Mouse (Mus musculus) gastrocnemius, adult 8-10 months (tissue): ENCODE measurements around the gene Stard7. TPM values are rescaled to one million over a fixed set of nuclear protein-coding genes. Genes with fewer than 3 reads are reported as not detected.

Experiments used
- DNase-seq, 2 experiments: peaks; one replicate each; pipeline ENCODE4 v3.0.0; 2022; ENCODE audit warnings: low spot score in 2 of 2
- total RNA-seq, 4 experiments: library from RNA; stranded (reverse); gene quantifications; 2 replicates each; pipeline ENCODE4 v1.2.4; 2022

The Stard7 gene
- total RNA-seq, 4 experiments from 2014 or later = 108 to 119 (median 116) TPM

- no peak for DNase-seq
These were observed 49.1 kb downstream of the Stard7 start for GRCm38 (mm10) chr2:127319071-127319470.

GRCm38 (mm10) chr2:127322671-127323285 is 52.8 kb downstream of the Stard7 start:
- no peak for DNase-seq

- no peak for DNase-seq
These were observed 53.6 kb downstream of the Stard7 start for GRCm38 (mm10) chr2:127323667-127324066.

GRCm38 (mm10) chr2:127324456-127324855 is 54.4 kb downstream of the Stard7 start:
- no peak for DNase-seq

- DNase-seq = no peak
These were observed 58.3 kb downstream of the Stard7 start for GRCm38 (mm10) chr2:127328090-127328851.

GRCm38 (mm10) chr2:127332807-127333570 is 63.0 kb downstream of the Stard7 start:
- no peak for DNase-seq

GRCm38 (mm10) chr2:127333945-127334603 is 64.1 kb downstream of the Stard7 start:
- DNase-seq = no peak

GRCm38 (mm10) chr2:127335078-127335541 is 65.1 kb downstream of the Stard7 start:
- DNase-seq = no peak

- peak; percentile 54 to 58 for DNase-seq
These were observed 65.9 kb downstream of the Stard7 start, which contains the start of gene Dusp2 for GRCm38 (mm10) chr2:127335767-127336496. Dusp2 (plus strand) TSS chr2:127336159.

- DNase-seq = no peak
These were observed 66.4 kb downstream of the Stard7 start for GRCm38 (mm10) chr2:127336497-127336832.

- no peak for DNase-seq
These were observed 66.9 kb downstream of the Stard7 start for GRCm38 (mm10) chr2:127336885-127337284.

- no peak for DNase-seq
These were observed 67.5 kb downstream of the Stard7 start for GRCm38 (mm10) chr2:127337531-127337930.

GRCm38 (mm10) chr2:127338012-127338411 is 68.0 kb downstream of the Stard7 start:
- no peak for DNase-seq

- DNase-seq = no peak
These were observed 68.4 kb downstream of the Stard7 start, which contains the start of gene Astl for GRCm38 (mm10) chr2:127338416-127338815. Astl (plus strand) TSS chr2:127338639.

GRCm38 (mm10) chr2:127338833-127339232 is 68.8 kb downstream of the Stard7 start:
- DNase-seq = no peak

- DNase-seq = no peak
These were observed 69.2 kb downstream of the Stard7 start for GRCm38 (mm10) chr2:127339262-127339661.

GRCm38 (mm10) chr2:127341159-127341558 is 71.1 kb downstream of the Stard7 start:
- peak in 1 of 2 experiments; percentile 34 for DNase-seq

- DNase-seq = no peak
These were observed 76.3 kb downstream of the Stard7 start for GRCm38 (mm10) chr2:127346334-127346733.

- DNase-seq = no peak
These were observed 77.3 kb downstream of the Stard7 start for GRCm38 (mm10) chr2:127347147-127347985.
